Mouse (Mus musculus): ENCODE results near the gene Sec14l1.
"Not testable (repeated sequence)": the region's sequence is repeated elsewhere in the genome, so short reads cannot be mapped to it uniquely, and the experiment has no call there.

The Sec14l1 gene

DNA sequence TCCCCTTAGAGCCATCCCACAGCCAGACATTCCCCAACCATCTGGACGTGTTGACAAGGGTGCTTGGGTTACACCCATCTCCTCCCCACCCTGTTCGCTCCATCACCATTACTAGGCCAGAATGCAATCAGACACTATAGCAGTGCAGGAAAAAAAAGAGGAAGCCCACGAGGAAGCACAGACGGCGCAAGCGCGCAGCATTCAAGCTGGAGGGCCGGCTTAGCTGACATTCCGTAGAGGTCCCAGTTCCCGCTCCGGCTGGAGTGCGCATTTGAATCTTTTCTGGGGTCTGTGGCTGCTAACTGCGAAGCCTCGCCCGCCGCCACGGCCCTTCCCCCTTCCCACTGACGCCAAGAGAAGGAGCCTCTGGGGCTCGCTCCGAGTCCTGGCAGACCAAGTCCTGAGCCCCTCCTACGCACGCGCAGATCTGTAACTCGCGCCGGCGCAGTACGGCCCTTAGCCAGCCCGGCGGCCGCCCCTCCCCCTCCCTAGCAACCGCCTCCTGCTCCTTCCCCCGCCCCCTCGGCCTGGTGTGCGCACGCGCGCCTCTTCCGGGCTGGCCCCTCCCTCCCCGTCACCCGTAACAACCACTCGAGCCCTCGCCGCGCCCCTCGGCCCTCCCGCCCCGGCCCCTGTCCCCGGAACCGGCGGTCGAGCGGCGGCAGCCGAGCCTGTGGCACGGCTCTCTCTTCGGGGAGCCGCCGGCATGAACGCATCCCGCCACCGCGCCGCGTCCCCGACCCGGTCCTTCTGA lies at the start of gene Sec14l1:
Gene Sec14l1 (plus strand): TSS at position 577 of the 754 bp plus-strand sequence.
- DNase-seq (ENCODE audit: low spot score), result peak; percentile 98

DNA sequence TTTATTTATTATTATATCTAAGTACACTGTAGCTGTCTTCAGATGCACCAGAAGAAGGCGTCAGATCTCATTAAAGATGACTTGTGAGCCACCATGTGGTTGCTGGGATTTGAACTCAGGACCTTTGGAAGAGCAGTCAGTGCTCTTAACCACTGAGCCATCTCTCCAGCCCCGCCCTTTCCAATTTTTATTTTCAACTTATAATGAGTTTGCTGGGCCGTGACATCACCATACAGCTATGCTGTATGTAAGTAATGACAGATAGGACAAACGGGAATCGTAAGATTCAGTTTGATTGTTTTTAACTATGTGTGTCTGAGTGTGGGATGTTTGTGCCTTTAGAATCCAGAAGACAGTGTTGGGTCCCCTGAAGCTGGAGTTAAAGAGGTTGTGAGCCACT lies 49.4 kb upstream of the Sec14l1 start:
- DNase-seq (ENCODE audit: low spot score), result not testable (repeated sequence)

DNA sequence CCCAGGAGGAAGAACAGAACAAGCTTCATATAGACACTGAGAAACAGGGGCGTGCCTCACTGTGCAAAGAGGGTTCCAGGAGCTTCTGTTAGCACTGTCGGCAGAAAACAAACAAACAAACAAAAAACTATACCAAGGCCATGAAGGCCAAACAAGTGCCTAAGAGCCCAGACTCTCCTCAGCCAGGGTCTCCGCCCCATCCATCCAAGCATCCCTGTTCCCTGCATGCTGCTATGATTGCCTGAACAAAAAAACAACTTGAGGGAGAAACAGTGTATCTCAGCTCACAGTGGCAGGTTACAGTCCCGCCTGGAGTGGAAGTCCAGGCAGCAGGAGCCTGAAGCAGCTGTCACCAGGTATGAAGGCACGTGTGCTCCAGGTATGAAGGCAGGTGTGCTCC lies 48.2 kb upstream of the Sec14l1 start:
- DNase-seq (ENCODE audit: low spot score), result no peak

DNA sequence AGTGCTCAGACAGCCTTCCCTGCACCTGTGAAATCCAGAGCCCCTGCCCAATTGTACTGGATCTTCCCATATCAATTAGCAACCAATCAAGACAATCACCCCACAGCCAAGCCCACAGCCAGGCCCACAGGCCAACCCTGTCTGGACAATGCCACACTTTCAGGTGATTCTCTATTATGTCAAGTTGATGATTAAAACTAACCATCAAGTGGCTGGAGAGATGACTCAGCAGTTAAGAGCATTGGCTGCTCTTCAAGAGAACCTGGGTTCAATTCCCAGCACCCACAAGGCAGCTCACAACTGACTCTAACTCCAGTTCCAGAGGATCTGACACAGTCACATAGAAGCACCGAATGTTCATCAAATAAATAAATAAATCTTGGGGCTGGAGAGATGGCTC lies 46.6 kb upstream of the Sec14l1 start:
- DNase-seq (ENCODE audit: low spot score), result no peak

DNA sequence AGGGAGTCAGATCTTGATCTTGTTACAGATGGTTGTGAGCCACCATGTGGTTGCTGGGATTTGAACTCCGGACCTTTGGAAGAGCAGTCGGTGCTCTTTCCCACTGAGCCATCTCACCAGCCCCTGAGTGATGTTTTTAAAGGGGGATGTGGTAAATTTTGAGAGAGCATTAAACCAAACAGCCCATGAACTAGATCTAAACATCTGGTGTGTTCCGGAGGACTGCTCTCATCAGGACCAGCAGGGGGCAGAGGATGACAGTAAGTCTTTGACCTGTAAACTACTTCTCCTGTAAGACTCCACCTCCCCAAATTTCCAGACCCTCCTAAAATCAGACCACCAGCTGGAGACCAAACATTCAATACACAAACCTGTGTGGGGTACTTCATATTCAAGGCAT lies 45.9 kb upstream of the Sec14l1 start:
- DNase-seq (ENCODE audit: low spot score), result no peak

DNA sequence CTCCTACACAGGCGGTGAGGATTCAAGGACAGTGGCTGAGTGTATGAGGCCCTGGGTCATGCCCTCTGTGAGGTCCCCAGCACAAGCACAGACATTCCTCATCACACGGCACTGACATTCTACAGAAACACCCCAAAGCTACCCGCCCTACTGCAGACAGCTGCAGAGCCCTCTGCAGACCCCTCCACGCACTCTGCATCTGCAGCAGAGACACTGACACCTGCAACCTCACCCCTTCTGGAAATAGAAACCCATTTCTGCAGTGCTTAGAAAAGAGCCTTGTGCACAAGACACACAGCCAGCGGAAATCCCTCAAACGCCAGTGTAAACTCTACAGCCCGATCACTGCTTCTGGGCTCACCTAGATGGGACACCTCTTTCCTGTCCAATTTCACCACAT lies 44.3 kb upstream of the Sec14l1 start:
- no peak for DNase-seq (ENCODE audit: low spot score)

DNA sequence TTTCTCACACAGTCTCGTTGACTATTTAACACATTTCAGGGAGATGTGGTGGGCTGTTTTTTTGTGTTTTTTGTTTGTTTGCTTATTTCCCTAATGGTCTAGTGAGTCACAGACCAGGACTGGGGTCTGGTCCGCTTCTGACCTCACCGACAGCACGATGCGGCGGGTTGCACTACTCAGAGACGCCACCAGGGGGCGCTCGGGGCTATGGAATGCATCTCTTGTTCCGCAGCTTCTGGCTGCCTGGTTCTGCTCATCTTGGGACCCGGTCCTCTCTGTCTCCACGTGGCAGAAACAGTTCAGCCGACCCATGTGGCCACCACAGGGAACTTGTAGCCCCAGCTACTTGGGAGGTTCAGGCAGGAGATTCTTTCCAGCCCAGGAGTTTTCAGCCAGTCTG lies 42.8 kb upstream of the Sec14l1 start:
- peak; percentile 84 for DNase-seq (ENCODE audit: low spot score)

DNA sequence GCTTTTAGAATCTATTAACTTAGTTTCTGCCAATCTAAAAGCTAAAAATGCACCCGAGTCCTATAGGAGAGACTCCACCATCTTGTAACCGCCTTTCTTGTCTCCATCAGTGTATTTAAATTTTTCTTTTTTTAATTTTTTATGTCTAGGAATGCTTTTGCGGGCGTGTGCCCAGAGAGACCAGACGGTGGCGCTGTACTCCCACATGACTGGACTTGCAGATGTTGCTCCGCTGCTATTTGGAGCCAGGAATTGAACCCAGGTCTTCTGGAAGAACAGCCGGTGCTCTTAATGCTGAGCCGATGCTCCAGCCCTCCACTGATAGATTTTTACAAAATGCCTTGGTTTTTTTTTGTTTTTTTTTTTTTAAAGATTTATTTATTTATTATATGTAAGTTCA lies 41.5 kb upstream of the Sec14l1 start:
- no peak for DNase-seq (ENCODE audit: low spot score)

DNA sequence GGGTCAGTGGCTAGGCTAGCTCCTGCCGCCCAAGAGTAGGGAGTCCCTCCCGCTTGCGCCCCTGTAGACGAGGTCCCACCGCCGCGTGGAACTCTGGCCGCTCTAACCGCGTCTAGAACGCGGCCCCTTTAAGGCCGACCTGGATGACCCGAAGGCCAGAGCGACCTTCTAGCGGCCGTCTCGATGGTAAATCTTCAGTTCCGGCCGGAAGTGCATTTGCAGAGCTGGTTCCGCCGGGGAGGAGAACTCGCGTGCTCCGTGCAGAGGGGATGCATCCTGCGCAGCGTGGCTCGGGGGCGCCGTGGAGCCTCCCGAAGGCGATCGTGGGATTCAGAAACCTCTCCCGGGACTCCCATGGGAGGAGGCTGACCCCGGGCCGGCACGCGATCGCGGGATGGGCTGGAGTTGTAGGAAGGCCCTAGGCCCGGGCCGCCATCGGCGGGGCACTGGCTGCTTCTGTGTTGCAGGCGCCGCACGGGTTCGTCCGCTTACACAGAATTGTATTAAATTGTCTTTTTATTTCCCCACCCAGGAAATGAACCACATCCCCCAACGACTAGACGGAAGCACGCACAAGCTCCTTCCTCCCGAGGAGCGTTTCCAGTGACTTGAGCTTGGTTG lies 38.3 kb upstream of the Sec14l1 start:
- peak; percentile 97 for DNase-seq (ENCODE audit: low spot score)

DNA sequence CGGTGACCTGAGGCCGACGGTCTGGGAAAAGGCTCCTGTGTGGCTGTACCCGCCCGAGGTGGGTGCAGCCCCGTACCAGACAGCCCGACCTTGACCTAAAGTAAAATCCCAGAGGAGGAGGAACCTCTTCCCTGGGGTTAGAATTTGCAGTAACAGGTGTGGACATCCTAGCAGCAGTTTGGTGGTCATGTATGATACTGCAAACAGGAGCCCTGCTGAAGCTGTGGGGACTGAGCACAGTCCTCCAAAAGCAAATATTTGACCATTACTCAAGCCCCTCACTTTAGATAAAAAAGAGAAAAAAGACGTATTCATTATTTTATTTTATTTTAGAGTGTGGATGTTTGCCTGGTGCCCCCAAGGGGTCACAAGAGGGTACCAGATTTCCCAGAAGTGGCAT lies 37.7 kb upstream of the Sec14l1 start:
- no peak for DNase-seq (ENCODE audit: low spot score)

DNA sequence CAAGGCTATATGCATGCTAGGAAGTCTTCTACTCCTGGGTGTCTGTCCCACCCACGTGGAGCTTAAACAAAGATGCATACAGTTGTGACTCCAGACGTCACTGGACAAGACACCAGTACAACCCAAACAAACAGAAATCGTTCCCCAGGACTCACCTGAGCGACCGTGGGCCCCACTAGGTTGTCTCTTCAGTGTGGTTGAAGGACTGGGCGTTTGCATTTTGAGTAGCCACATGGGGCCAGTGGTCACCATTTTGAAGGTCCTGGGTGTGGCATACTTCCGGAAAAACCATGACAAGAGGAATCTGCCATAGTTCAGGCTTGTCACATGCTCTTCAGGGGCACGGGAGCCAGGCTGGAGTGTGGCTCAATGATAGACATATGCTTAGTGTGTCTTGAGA lies 37.1 kb upstream of the Sec14l1 start:
- no peak for DNase-seq (ENCODE audit: low spot score)

DNA sequence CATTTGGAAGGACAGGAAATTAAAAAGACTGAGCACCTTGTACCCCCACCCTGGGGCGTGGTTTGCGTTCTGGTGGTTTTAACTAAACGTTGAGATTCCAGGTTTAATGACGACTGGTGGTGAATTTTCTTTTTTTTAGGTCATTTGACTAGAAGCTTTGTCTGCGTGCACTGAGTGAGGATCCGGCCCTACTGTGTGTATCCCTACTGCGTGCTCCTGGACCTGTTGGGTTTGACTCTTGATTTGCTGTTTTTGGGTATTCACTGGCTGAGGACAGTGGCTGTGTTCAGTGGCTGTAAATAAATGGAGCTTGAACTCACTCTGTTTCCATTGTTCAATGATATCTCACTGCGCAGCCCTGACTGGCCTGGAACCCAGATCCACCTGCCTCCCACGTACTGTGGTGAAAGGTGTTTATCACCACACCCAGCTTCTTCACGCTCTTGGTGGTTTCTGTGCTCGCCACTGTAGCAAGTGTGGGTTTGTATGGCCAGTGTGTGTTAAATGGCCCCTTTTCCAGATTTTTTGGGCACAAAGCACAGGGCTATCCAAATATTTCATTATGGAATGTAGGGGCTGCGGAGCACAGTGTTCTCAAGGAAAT lies 36.2 kb upstream of the Sec14l1 start:
- no peak for DNase-seq (ENCODE audit: low spot score)

DNA sequence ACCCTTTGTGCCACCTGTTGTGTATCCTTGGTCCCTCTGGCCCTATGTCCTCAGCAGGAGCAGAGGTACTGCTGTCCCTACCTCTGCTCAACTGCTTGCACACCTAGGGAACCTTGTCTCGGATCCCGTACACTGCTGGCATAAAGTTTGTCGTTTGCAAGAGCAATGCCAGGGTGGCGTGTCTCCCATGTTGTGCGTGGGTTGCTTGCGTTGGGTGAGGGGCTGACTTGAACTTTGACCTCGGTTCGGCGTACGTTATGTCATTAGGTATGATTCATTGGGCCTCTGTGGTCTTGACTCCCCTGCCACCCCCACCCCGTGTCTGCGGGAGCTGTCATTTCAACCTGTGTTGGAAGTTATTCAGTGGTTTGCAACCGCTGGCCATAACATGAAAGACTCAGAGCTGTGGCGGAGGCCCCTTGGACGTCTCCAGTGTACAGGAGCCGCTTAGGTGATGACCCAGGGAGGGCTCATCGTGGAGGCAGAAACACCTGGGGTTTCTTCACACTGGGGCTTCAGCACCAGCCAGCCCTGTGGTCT lies 35.2 kb upstream of the Sec14l1 start:
- no peak for DNase-seq (ENCODE audit: low spot score)

DNA sequence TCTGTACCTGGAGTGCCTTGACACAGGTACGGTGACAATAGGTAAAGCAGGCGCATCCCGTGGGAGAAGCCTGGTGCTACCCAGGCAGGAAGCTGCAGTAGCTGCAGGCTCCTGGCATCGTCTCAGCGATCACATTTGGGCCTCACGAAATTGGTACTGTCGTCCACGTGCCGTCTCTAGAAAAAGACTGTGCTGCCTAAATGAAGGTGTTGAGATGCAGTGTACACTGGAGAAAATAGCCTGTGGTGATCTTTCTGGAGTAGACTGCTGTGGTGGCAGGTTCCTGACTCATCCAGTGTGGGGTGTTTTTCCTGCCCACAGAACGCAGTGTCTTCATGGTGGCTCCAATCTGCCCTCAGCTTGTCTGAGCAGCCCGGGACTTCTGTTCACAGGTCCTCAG lies 34.8 kb upstream of the Sec14l1 start:
- no peak for DNase-seq (ENCODE audit: low spot score)

DNA sequence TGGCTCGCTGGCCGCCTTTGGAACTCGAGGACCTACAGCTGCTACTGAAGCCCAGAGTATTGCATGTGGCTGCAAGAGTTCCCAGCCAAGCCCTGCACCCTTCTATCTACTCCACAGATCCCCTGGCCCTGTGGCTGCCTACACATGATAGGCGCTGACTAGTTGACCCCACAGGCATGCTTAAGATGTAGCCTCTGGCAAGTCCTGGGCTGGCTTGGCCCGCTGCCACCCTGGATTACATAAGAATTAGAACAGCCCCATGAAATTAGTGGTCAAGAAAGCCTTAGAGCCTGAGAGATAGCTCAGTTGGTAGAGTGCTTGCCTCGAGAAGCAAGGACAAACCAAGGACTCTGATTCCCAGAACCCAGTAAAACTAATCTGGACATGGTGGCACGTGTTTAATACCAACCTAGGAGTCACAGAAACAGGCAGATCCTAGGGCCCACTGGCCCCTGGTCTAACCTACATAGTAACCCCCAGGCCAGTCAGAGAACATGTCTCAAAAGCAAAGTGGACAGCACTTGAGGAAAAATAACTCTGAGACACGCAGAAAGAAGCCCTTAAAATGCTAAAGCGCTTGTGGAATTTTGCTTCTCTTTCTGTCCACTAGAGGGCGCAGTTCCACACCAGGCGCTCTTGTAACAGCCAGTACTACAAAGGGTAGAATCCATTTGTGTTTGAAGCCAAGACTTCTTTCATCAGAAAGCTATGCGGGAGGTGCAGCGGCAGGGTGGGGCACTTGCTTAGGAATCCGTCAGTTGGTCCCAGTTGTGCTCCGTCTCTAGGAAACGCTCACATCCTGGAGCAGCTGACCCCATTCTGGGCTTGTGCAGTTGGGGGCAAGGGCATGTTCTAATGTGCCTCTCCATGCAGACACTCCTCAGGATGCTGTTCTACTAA lies 33.6 kb upstream of the Sec14l1 start:
- DNase-seq (ENCODE audit: low spot score), result peak; percentile 88

DNA sequence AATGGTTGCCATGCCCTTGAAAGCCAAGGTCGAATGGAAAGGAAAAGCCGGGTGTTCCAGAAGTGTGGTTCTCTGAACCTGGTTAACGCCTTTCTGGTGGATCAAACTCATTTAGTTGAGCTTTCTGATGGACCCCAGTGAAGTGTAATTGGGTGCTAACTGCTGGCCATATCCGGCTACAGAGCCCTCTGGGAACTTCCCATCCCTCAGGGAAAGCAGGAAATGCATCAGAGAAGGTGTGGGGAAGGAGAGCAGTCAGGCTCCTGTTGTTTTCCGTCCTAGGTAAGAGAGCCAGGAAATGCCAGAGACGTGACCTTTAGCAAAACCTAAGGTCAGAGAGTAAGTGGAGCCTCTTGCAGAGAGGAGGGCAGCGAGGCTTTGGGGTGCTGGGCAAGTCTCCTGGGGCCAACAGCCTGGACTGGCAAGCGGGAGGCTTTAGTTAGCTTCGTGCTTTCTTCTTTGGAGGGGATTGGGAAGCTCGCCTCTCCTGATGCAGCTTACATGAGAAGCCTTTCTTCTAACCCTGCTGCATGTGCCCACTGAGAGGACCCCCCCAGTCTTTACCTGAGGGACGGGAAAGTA lies 32.5 kb upstream of the Sec14l1 start:
- no peak for DNase-seq (ENCODE audit: low spot score)

DNA sequence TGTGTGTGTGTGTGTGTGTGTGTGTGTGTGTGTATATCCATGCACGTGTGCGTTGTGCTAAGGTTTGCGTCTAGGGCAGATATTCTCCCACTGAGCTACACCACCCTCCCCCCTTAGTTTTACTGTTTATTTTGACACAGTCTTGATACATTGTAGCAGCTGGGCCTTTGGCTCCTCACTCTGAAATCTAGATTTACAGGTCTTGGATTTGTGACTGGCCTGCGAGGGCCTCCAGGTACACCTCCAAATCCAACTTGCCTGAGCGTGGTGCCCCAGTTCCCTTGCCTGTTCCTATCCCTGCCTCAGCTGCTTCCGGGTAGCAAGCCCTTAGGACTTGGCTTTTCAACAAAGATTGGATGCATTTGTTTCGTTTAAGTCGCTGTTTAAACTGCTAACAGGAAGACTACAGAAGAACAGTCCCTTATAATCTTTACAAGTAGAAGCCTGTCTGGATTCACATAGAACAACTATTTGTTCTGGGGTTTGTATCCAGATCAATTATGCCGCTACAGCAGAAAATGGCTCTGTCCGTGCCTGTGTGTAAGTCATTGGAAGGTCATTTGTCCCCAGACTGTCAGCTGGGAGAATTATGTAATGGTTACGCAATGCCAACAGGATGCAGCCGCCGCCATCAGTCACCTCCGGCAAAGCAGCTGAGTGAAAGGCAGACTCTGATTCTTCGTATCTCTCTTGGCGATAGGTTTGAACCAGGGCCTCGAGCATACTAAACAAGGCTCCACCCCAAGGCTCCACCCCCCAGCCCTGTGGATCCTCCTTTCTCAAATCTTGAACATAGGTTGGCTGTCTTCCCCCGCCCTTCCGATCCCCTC lies 31.7 kb upstream of the Sec14l1 start:
- DNase-seq (ENCODE audit: low spot score), result no peak

DNA sequence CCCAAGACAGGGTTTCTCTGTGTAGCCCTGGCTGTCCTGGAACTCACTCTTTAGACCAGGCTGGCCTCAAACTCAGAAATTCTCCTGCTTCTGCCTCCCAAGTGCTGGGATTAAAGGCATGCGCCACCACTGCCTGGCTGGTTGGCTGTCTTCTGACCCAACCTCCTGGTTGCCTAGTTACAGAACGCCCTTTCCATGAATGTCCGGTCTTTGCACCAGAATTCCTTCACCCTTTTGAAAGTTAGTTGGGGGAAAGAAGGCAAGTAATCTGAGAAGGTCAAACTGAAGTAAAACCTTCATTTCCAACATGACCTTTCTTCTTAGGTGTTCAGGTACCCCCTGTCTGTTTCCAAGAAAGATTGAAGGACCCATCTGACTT lies 31.1 kb upstream of the Sec14l1 start:
- DNase-seq (ENCODE audit: low spot score), result not testable (repeated sequence)

DNA sequence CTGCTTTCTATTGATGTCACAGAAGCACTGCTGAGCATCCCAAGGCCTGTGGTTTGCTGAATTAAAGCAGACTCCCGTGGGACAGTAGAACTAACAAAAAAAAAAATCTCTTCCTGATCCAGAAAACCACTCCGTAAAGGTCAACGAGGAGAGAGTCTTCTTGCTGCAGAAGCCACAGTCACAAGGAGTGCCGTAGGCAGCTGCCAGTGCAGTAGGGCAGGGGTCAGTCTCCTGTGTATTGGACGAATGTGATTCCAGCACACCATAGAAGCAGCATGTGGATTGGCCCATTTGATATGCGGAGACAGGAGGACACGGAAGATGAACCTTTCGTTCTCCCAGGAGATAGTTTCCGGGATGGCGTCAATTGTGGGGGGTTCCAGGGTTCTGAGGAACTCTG lies 28.8 kb upstream of the Sec14l1 start:
- no peak for DNase-seq (ENCODE audit: low spot score)

DNA sequence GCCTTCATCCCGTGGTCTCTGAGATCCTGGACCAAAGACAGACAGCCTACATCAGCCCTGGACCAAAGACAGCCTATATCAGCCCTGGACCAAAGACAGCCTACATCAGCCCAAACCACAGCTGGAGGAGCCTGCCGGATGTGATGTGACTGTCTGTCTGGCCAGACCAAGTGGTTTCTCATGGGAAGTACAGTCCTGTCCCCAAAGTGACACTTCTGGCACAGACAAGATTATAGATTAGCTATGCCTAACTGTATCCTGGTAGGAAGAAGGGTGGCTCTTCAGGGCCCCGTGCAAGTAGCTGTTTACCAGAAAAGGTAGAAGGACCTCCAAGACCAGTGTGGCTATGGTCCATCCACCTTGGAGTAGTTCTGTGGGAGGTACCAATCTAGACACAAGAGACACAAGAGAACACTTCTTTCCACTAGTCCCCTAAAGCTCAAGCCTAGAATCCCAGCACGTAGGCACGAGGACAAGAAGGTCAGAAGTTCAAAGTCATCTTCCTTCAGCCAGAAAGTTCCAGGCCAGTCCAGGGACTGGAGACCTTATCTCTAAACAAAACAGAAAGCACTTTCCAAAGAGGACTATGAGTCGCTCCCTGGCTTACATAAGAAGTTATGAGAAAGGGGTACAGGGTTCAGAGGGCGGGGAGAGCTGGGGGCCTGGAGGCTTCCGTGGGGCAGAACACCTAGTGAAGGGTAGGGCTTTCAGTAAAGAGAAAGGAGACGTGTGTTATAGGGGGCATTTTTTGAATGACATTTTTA lies 27.8 kb upstream of the Sec14l1 start:
- no peak for DNase-seq (ENCODE audit: low spot score)

Data from embryo, embryonic 10 days (tissue).